Mouse (Mus musculus) midbrain, embryonic 16.5 days (tissue): ENCODE data around the gene Zfp750. TPM values are rescaled to one million over a fixed set of nuclear protein-coding genes. Genes with fewer than 3 reads are reported as not detected.

Source experiments
- ATAC-seq: fragments of 200-750 bp; cut with Nextera tagmentation; 2 replicates; pipeline ENCODE4 v1.8.0; 2017; ENCODE audit warnings: moderate TSS enrichment
- H3K27ac ChIP-seq: fragments of 300-500 bp; sonication (generic); 2 replicates; pipeline ENCODE4 v1.5.1; 2014; ENCODE audit warnings: mild to moderate bottlenecking, low read length, mixed read lengths
- H3K27me3 ChIP-seq: fragments of 300-500 bp; sonication (generic); 2 replicates; pipeline ENCODE4 v1.6.1; 2014; ENCODE audit warnings: low read depth, low read length, mixed read lengths; ENCODE audit not compliant: control insufficient read depth, insufficient read depth
- H3K36me3 ChIP-seq: fragments of 300-500 bp; sonication (generic); 2 replicates; pipeline ENCODE4 v1.6.1; 2014; ENCODE audit warnings: mild to moderate bottlenecking, low read length, moderate library complexity, mixed read lengths; ENCODE audit not compliant: control insufficient read depth, insufficient read depth
- H3K4me1 ChIP-seq: fragments of 300-500 bp; sonication (generic); 2 replicates; pipeline ENCODE4 v1.6.1; 2014; ENCODE audit warnings: mild to moderate bottlenecking, low read length, mixed read lengths; ENCODE audit not compliant: control insufficient read depth, insufficient read depth
- H3K4me2 ChIP-seq: fragments of 300-500 bp; sonication (generic); 2 replicates; pipeline ENCODE4 v1.6.1; 2014; ENCODE audit warnings: mild to moderate bottlenecking, low read length, mixed read lengths
- H3K4me3 ChIP-seq: fragments of 300-500 bp; sonication (generic); 2 replicates; pipeline ENCODE4 v1.5.1; 2014; ENCODE audit warnings: low read depth, mild to moderate bottlenecking, low read length, moderate library complexity, mixed read lengths
- H3K9ac ChIP-seq: fragments of 300-500 bp; sonication (generic); 2 replicates; pipeline ENCODE4 v1.6.1; 2014; ENCODE audit warnings: low read depth, low read length, mixed read lengths
- H3K9me3 ChIP-seq: fragments of 300-500 bp; sonication (generic); replicated peaks from 2 replicates; pipeline ENCODE4 v1.6.1; 2014; ENCODE audit warnings: mild to moderate bottlenecking, low read length, mixed read lengths; ENCODE audit not compliant: control insufficient read depth, poor library complexity, severe bottlenecking
- WGBS: fragments of 180-500 bp; shearing (Covaris S2); extraction: QIAGEN DNeasy Blood & Tissue Kit; methylation state at CpG from one replicate; pipeline ENCODE4 v1.1.7; 2014; 5-methylcytosine and 5-hydroxymethylcytosine counted together
- polyA plus RNA-seq: library from polyadenylated mRNA; unstranded; fragments of >200 nt; fragmentation: Nextera tagmentation; extraction: Ambion mirVana; gene quantifications from 2 replicates; pipeline ENCODE4 v1.2.1, GENCODE M21; 2015

Zfp750 gene
- polyA plus RNA-seq, 1 experiment from 2014 or later, result 0.53 TPM

- WGBS, result 92% methylated on average over 4 of the region's 4 CpGs
- H3K27me3 ChIP-seq, result no peaks in the 10 kb centered on the region
- H3K9me3 ChIP-seq, result no peaks in the 10 kb centered on the region
- no peaks in the 10 kb centered on the region for H3K4me1 ChIP-seq
- H3K4me3 ChIP-seq, result no peak overlapping the region
- ATAC-seq, result no peak
- H3K4me2 ChIP-seq, result no peak overlapping the region
- no peak overlapping the region for H3K27ac ChIP-seq
- H3K9ac ChIP-seq, result no peak overlapping the region
- peaks cover 21% of the 10 kb centered on the region for H3K36me3 ChIP-seq
Measured at GRCm38 (mm10) chr11:121501525-121501924, 17.6 kb downstream of the Zfp750 start.

DNA sequence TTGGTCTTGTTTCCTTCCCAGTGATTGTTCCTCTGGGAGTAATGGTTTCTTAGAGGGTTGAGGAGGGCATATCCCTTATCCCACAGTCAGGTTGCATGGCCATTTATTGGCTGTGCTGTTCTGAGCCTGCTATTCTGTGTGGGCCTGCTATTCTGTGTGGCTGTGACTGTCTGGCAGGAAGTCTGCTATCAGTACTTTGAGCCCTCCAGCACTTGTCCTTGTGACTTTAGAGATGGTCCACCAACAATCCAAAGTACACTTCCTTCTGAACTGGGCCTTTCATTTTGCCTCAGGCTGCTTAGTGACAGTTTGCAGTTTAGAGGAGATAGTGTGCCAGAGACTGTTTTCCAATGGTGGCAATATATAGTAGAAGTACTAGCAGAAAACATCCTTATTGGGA is 18.5 kb downstream of the Zfp750 start:
- no peak overlapping the region for H3K9ac ChIP-seq
- H3K4me3 ChIP-seq, result no peak overlapping the region
- no peak overlapping the region for H3K4me2 ChIP-seq
- no peaks in the 10 kb centered on the region for H3K9me3 ChIP-seq
- ATAC-seq, result no peak
- peaks cover 19% of the 10 kb centered on the region for H3K36me3 ChIP-seq
- no peaks in the 10 kb centered on the region for H3K27me3 ChIP-seq
- no peak overlapping the region for H3K27ac ChIP-seq
- no peaks in the 10 kb centered on the region for H3K4me1 ChIP-seq

- ATAC-seq, result no peak
- H3K4me2 ChIP-seq, result no peak overlapping the region
Measured at GRCm38 (mm10) chr11:121490651-121491050, 28.5 kb downstream of the Zfp750 start.

GRCm38 (mm10) chr11:121485882-121486281 is 33.3 kb downstream of the Zfp750 start:
- Histone ChIP-seq H3K36me3 (peaks cover 4% of the 10 kb centered on the region; the same call in 1 of the 2 replicates), H3K4me2 (no peak overlapping the region), H3K9ac (no peak overlapping the region), H3K4me1 (no peaks in the 10 kb centered on the region), H3K9me3 (no peaks in the 10 kb centered on the region), H3K27me3 (no peaks in the 10 kb centered on the region), H3K4me3 (no peak overlapping the region), H3K27ac (no peak overlapping the region)
- 92% methylated on average over 9 of the region's 9 CpGs for WGBS
- ATAC-seq, result no peak

More at GRCm38 (mm10) chr11:121490651-121491050, 28.5 kb downstream of the Zfp750 start:
- no peaks in the 10 kb centered on the region for H3K27me3 ChIP-seq
- no peak overlapping the region for H3K4me3 ChIP-seq
- H3K4me1 ChIP-seq, result no peaks in the 10 kb centered on the region
- H3K36me3 ChIP-seq, result peaks cover 16% of the 10 kb centered on the region
- H3K9ac ChIP-seq, result no peak overlapping the region
- no peak overlapping the region for H3K27ac ChIP-seq
- H3K9me3 ChIP-seq, result no peaks in the 10 kb centered on the region

DNA sequence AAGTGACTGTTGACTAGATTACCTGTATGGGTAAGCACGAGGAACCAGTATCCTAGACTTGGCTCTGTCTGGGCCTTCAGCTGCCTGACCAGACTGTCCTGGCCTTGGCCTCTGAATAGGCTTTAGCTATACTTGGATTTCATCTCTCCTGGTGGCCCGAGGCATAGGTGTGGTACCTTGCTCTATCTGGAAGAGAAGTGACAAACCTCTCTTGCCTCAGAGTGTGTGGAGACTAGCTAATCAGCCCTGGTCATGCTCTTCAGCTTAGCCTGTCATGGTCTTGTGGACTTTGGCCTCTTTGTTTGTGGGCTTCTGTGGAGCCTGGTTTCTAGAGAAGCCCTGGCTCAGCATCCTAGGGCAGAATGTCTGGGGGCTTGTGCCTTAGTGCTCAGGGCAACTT is 38.0 kb downstream of the Zfp750 start:
- no peak for ATAC-seq
- Histone ChIP-seq H3K4me1 (no peaks in the 10 kb centered on the region), H3K27me3 (no peaks in the 10 kb centered on the region), H3K27ac (no peak overlapping the region), H3K36me3 (peaks cover 11% of the 10 kb centered on the region; the same call in 1 of the 2 replicates), H3K9me3 (no peaks in the 10 kb centered on the region), H3K4me2 (no peak overlapping the region), H3K4me3 (no peak overlapping the region), H3K9ac (no peak overlapping the region)
- 98% methylated on average over 2 of the region's 2 CpGs for WGBS

DNA sequence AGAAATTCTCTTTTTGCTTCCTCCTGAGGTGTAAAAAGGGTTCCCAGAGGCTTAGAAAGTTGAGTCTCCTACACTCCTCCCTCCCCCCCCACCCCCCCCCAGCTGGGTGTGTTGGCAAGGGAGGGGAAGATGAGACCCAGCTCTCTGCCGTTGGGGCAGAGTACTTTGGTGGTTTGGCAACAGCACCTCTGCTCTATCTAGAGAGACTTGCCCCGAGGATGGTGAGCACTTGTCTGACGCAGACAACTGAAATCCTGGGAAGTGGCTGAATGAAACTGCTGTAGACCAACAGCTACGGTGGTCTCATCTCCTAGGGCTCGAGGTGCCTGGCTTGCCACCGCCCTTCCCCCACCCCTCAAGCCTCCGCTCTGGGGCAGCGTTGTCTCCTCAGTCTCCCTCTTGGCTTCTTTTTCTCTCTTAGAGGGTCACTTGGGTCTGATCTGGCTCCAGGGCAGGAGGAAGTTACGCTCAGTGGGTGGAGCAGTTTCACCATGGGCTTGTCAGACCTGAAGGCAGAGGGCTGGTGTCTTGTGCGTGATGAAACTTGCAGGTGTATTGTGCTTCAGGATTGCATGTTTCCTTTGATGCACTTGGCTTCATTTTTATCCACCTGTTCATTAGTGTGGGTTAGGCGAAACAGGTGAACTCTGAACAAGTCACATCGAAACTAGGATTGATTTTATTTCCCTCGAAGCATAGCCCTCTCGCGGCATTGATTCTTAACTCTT is 39.5 kb downstream of the Zfp750 start:
- 88% methylated on average over 15 of the region's 15 CpGs for WGBS
- H3K36me3 ChIP-seq, result peaks cover 12% of the 10 kb centered on the region; the same call in 1 of the 2 replicates
- no peak overlapping the region for H3K4me3 ChIP-seq
- no peaks in the 10 kb centered on the region for H3K27me3 ChIP-seq
- H3K9ac ChIP-seq, result no peak overlapping the region
- no peak for ATAC-seq
- no peak overlapping the region for H3K4me2 ChIP-seq
- no peak overlapping the region for H3K27ac ChIP-seq
- no peaks in the 10 kb centered on the region for H3K4me1 ChIP-seq
- no peaks in the 10 kb centered on the region for H3K9me3 ChIP-seq

GRCm38 (mm10) chr11:121475699-121476415 is 43.3 kb downstream of the Zfp750 start:
- no peak for ATAC-seq
- no peak overlapping the region for H3K4me3 ChIP-seq
- H3K4me1 ChIP-seq, result no peaks in the 10 kb centered on the region
- no peaks in the 10 kb centered on the region for H3K27me3 ChIP-seq
- H3K9ac ChIP-seq, result no peak overlapping the region
- WGBS, result 34% methylated on average over 9 of the region's 9 CpGs
- H3K4me2 ChIP-seq, result no peak overlapping the region
- H3K36me3 ChIP-seq, result peaks cover 12% of the 10 kb centered on the region; the same call in 1 of the 2 replicates
- no peaks in the 10 kb centered on the region for H3K9me3 ChIP-seq
- no peak overlapping the region for H3K27ac ChIP-seq

GRCm38 (mm10) chr11:121474831-121475230 is 44.3 kb downstream of the Zfp750 start:
- no peak overlapping the region for H3K27ac ChIP-seq
- no peaks in the 10 kb centered on the region for H3K4me1 ChIP-seq
- WGBS, result 87% methylated on average over 3 of the region's 3 CpGs
- H3K27me3 ChIP-seq, result no peaks in the 10 kb centered on the region
- no peak overlapping the region for H3K4me2 ChIP-seq
- no peaks in the 10 kb centered on the region for H3K9me3 ChIP-seq
- no peak overlapping the region for H3K9ac ChIP-seq
- H3K4me3 ChIP-seq, result no peak overlapping the region
- H3K36me3 ChIP-seq, result 0 out of 2 replicates have a peak, but pooled peaks cover 10% of the 10 kb centered on the region
- no peak for ATAC-seq

GRCm38 (mm10) chr11:121467408-121467807 is 51.7 kb downstream of the Zfp750 start:
- ATAC-seq, result no peak
- no peak overlapping the region for H3K9ac ChIP-seq
- peaks cover 18% of the 10 kb centered on the region; the same call in 1 of the 2 replicates for H3K36me3 ChIP-seq
- no peak overlapping the region for H3K27ac ChIP-seq
- no peak overlapping the region for H3K4me2 ChIP-seq
- no peaks in the 10 kb centered on the region for H3K4me1 ChIP-seq
- H3K9me3 ChIP-seq, result no peaks in the 10 kb centered on the region
- no peak overlapping the region for H3K4me3 ChIP-seq
- H3K27me3 ChIP-seq, result no peaks in the 10 kb centered on the region
- WGBS, result 91% methylated on average over 6 of the region's 6 CpGs
